Mouse (Mus musculus): ENCODE measurements around the gene Gm37240.

The Gm37240 gene

GRCm38 (mm10) chr3:84472955-84473354 lies 1414.4 kb downstream of the Gm37240 start:
- DNase-seq (ENCODE audit: low spot score) = no peak

- no peak for DNase-seq (ENCODE audit: low spot score)
These were observed 1414.8 kb downstream of the Gm37240 start for GRCm38 (mm10) chr3:84472527-84472926.

DNA sequence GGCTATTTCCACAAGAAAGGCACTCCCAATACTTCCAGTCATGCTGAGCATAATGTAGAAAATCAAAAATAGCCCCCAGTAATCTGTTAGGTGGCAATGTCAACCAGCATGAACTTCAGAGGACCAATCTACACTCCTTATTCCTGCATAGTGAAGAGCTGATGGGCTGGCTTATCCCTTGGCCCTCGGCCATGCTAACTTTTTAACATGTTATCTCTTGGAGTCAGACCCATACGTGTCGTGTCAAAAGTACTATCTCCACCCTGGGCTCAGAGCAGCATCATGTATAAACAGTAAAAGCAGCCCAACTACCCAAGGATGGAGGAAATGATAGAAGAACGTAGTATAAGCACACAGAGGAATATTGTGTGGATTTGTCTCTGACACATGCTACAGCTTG lies 1416.2 kb downstream of the Gm37240 start:
- DNase-seq (ENCODE audit: low spot score) = no peak

GRCm38 (mm10) chr3:84468111-84468453 lies 1419.2 kb downstream of the Gm37240 start:
- no peak for DNase-seq (ENCODE audit: low spot score)

GRCm38 (mm10) chr3:84467419-84468110 lies 1419.8 kb downstream of the Gm37240 start:
- no peak for DNase-seq (ENCODE audit: low spot score)

GRCm38 (mm10) chr3:84465822-84466500 lies 1421.4 kb downstream of the Gm37240 start:
- no peak for DNase-seq (ENCODE audit: low spot score)

GRCm38 (mm10) chr3:84461687-84462086 lies 1425.6 kb downstream of the Gm37240 start:
- DNase-seq (ENCODE audit: low spot score) = no peak

GRCm38 (mm10) chr3:84460952-84461351 lies 1426.4 kb downstream of the Gm37240 start:
- DNase-seq (ENCODE audit: low spot score) = no peak

GRCm38 (mm10) chr3:84460499-84460898 lies 1426.8 kb downstream of the Gm37240 start:
- no peak for DNase-seq (ENCODE audit: low spot score)

DNA sequence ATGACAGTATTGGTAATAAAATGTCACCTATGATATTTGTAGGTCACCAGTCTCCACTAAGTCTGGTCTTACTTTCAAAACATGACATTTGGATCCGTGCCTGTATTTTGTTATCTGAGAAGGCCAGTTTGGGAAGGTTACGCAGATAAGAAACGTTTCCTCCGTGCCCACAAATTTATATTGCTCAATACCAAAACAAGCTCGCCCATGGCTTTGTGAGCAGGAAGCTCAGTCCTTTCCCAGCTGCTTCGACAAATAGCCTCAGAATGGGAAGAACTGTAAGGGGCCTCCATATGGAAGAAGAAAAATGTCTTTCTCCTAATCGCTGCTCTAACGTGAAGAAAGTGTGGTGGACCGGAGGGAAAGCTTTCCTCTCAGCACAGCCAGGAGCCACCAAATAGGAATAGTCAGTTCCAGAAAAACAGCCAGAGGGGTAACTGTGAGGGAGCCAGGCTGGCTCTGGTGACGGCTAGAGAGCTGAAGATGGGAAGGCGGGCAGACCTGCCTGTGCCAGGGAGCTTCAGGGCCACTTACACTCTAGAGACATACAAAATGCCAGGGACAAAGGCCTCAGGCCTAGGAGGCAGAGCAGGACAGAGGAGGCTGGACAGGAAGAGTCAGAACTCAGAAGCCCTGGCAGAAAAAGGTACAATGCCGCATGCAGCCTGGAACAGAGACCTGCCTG lies 1431.4 kb downstream of the Gm37240 start:
- no peak for DNase-seq (ENCODE audit: low spot score)

DNA sequence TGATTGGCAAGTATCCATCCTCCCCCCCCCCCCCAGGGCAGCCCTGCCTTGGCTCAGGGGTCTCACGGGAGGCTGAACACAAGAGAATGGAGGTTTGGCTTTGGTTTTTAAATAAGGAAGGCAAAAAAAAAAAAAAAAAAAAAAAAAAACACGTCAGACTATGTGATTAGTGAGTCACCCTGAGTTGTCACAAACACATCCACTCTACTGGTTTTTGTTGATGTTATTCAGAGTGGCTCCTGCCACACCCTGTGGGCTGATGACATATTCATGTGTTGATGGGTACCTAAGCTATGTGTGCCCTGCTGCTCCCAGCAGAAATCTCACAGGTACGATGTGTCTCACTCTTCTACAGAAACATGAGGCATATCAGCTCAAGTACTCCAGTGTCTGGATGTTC lies 1436.7 kb downstream of the Gm37240 start:
- DNase-seq (ENCODE audit: low spot score) = no peak

GRCm38 (mm10) chr3:84449015-84449414 lies 1438.3 kb downstream of the Gm37240 start:
- no peak for DNase-seq (ENCODE audit: low spot score)

DNA sequence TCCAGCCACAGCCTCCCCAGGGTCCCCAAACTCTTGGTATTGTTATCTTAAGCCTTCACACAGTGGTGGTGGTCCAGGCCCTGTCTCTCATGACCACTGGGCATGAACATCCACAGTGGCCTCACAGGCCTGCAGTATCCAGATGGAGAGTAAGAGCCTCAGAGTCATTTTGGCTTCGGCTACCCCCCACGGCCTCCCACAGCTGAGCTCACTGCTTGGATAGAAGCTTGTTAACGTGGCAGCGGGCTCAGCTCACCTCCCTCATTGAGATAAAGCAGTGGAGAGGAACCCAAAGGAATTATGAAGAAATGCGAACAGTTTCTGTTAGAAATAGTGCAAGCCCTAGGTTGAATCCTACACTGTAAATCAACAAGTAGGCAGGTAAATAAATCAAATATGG lies 1439.5 kb downstream of the Gm37240 start:
- no peak for DNase-seq (ENCODE audit: low spot score)

Data from testis, postnatal 10 days (tissue).